Comparison of ENCODE assay signal across 14 mouse cellular contexts in the genomic region with DNA sequence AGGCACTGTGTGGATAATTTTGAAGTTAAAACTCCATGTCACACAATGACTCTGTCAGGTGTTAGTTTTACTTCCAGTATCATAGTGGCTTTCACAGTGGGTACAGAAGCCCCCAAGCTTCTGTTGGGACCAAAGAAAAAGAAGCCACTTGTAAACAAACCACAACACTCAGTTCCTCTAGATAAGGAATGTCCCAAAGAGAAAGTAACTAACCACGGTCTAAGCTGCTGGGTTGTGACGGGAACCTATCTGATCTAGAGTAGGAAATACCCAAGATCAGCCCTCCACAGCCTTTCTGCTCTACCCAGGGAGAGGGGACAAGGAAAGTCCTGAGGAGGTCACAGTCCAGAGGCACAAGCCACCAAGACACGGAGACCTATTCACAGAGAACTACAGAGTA.
DNase-seq lines count a peak whose midpoint lies in the region; ATAC-seq and TF ChIP-seq lines count a peak whose summit lies in the region.
"Had no signal": no experiment of that assay in that cellular context is flagged by ENCODE, and none has a peak within 500 bp of the region (broad histone marks: within the 10 kb centered on the region; RNA-seq: fewer than 3 reads in every experiment).

No protein-coding gene starts in this region.

- no peaks in the 10 kb centered on the region for H3K9me3 ChIP-seq in heart, postnatal 0 days (replicated peaks; ENCODE audit: control insufficient read depth, low read length)
- no peaks in the 10 kb centered on the region for H3K9me3 ChIP-seq in forebrain, embryonic 12.5 days
- H3K9me3 ChIP-seq: embryonic facial prominence, embryonic 13.5 days had no signal

- no peak for TF ChIP-seq EP300 in heart, postnatal 0 days (IDR thresholded peaks at IDR 0.05; ENCODE audit: low read depth)
- no peak for TF ChIP-seq EP300 in heart, adult 2 months (IDR thresholded peaks at IDR 0.05; ENCODE audit: insufficient read depth, low read depth, low read length)

- no peak for ATAC-seq in heart, postnatal 0 days (ENCODE audit: insufficient read depth, low read depth)
- ATAC-seq in neutrophil, adult 5-6 weeks (ENCODE audit: extremely low read depth, insufficient number of reproducible peaks, low FRiP score, poor library complexity, severe bottlenecking), result peak; percentile 44; the same call in 1 of the 2 replicates
- no peak for ATAC-seq in forebrain, embryonic 12.5 days (ENCODE audit: low FRiP score)
- ATAC-seq: hindbrain, embryonic 16.5 days had no signal

- no peaks in the 10 kb centered on the region for H3K79me2 ChIP-seq in heart, adult 2 months (replicated peaks; ENCODE audit: control insufficient read depth, insufficient read depth, low read length)

- intact Hi-C loops in heart, adult 2 months (cut with DNase I), result no loop called here

- no peak for DNase-seq in heart, postnatal 0 days (ENCODE audit: low spot score)
- no peak for DNase-seq in heart, adult 2 months
- peak; percentile 52 for DNase-seq in MEL-GATA-1-ER (ENCODE audit: extremely low read depth, low read depth)
- DNase-seq in liver, result peak; percentile 11
- no peak for DNase-seq in layer of hippocampus, adult 2 months (ENCODE audit: low spot score in 2 of 2)
- no peak for DNase-seq in cerebellum, postnatal 4 days (ENCODE audit: low spot score in 2 of 2)
- DNase-seq: cerebellum, adult 2 months; kidney, postnatal 36 days; lung, postnatal 10 days; retina, postnatal 1 day had no signal

- H3K4me2 ChIP-seq in heart, postnatal 0 days (ENCODE audit: low read depth, low read length), result peak overlapping the region; percentile 32; the same call in 1 of the 2 replicates
- no peak overlapping the region for H3K4me2 ChIP-seq in forebrain, embryonic 12.5 days
- H3K4me2 ChIP-seq: embryonic facial prominence, embryonic 13.5 days had no signal

- peak overlapping the region; percentile 35; the same call in 1 of the 2 replicates for H3K9ac ChIP-seq in heart, postnatal 0 days (replicated peaks; ENCODE audit: low read depth, low read length)
- H3K9ac ChIP-seq in heart, adult 2 months (ENCODE audit: low read depth, low read length), result no peak overlapping the region
- no peak overlapping the region for H3K9ac ChIP-seq in forebrain, embryonic 12.5 days
- H3K9ac ChIP-seq: embryonic facial prominence, embryonic 13.5 days had no signal

- TF ChIP-seq POLR2A in heart, adult 2 months (IDR thresholded peaks at IDR 0.05; ENCODE audit: insufficient read depth, low read depth, low read length), result no peak

- H3K36me3 ChIP-seq in heart, postnatal 0 days (replicated peaks; ENCODE audit: control insufficient read depth, insufficient read depth, low read length), result no peaks in the 10 kb centered on the region
- peaks cover 2% of the 10 kb centered on the region for H3K36me3 ChIP-seq in heart, adult 2 months (ENCODE audit: control insufficient read depth, insufficient read depth, low read length)
- H3K36me3 ChIP-seq in forebrain, embryonic 12.5 days (replicated peaks), result no peaks in the 10 kb centered on the region
- H3K36me3 ChIP-seq: embryonic facial prominence, embryonic 13.5 days had no signal

- TF ChIP-seq CTCF in heart, postnatal 0 days (IDR thresholded peaks at IDR 0.05; ENCODE audit: low read depth), result no peak
- no peak for TF ChIP-seq CTCF in heart, adult 2 months (IDR thresholded peaks at IDR 0.05)
- TF ChIP-seq CTCF in layer of hippocampus, adult 2 months (conservative IDR thresholded peaks at IDR 0.05), result no peak

- H3K4me1 ChIP-seq in heart, postnatal 0 days (ENCODE audit: control insufficient read depth, insufficient read depth), result no peaks in the 10 kb centered on the region
- H3K4me1 ChIP-seq in heart, adult 2 months (ENCODE audit: control insufficient read depth, insufficient read depth, low read length), result no peaks in the 10 kb centered on the region
- peaks cover 22% of the 10 kb centered on the region for H3K4me1 ChIP-seq in forebrain, embryonic 12.5 days

- H3K4me3 ChIP-seq in heart, postnatal 0 days (ENCODE audit: low read depth, low read length), result no peak overlapping the region
- no peak overlapping the region for H3K4me3 ChIP-seq in heart, adult 2 months
- no peak overlapping the region for H3K4me3 ChIP-seq in layer of hippocampus, adult 2 months
- H3K4me3 ChIP-seq in forebrain, embryonic 12.5 days (replicated peaks), result no peak overlapping the region
- H3K4me3 ChIP-seq: embryonic facial prominence, embryonic 13.5 days had no signal

- H3K27ac ChIP-seq in heart, postnatal 0 days (ENCODE audit: low read depth), result no peak overlapping the region
- H3K27ac ChIP-seq in heart, adult 2 months, result no peak overlapping the region
- no peak overlapping the region for H3K27ac ChIP-seq in layer of hippocampus, adult 2 months
- H3K27ac ChIP-seq in forebrain, embryonic 12.5 days, result no peak overlapping the region

- 36% methylated on average over 3 of the region's 3 CpGs for WGBS in heart, postnatal 0 days
- 38% methylated on average over 3 of the region's 3 CpGs for WGBS in heart, adult 2 months
- 92% methylated on average over 3 of the region's 3 CpGs for WGBS in forebrain, embryonic 12.5 days

- no peaks in the 10 kb centered on the region for H3K27me3 ChIP-seq in heart, postnatal 0 days (ENCODE audit: control insufficient read depth, insufficient read depth, low read length)
- H3K27me3 ChIP-seq in heart, adult 2 months (ENCODE audit: control insufficient read depth, insufficient read depth, low read length), result no peaks in the 10 kb centered on the region
- H3K27me3 ChIP-seq in forebrain, embryonic 12.5 days, result no peaks in the 10 kb centered on the region
- H3K27me3 ChIP-seq: embryonic facial prominence, embryonic 13.5 days had no signal

Comparison
In these comparisons a context has a peak if more than half of its experiments do, and no peak if none do; other contexts are left out.
1. DNase-seq: peak in MEL-GATA-1-ER (single experiment) and liver (single experiment); none in heart, postnatal 0 days (single experiment), heart, adult 2 months (0 of 2), layer of hippocampus, adult 2 months (0 of 2) and cerebellum, postnatal 4 days (0 of 2).